Mouse (Mus musculus): ENCODE data around the gene Zc3h14. TPM values are rescaled to one million over a fixed set of nuclear protein-coding genes. Genes with fewer than 3 reads are reported as not detected.

Gene Zc3h14
- total and polyA plus RNA-seq, 3 experiments: 74.9 to 429 (median 88.5) TPM

GRCm38 (mm10) chr12:98734880-98735801 lies 11.6 kb upstream of the Zc3h14 start:
- Histone ChIP-seq H3K79me2 (ENCODE audit: control insufficient read depth, insufficient read depth, low read length, poor library complexity) (peaks cover 2% of the 10 kb centered on the region), H3K27me3 (ENCODE audit: control insufficient read depth in 1 of 2, insufficient read depth in 2 of 2, low read length in 2 of 2) (no peaks in the 10 kb centered on the region), H3K4me3 (ENCODE audit: control insufficient read depth in 1 of 2, insufficient read depth in 1 of 2, low read depth in 2 of 2, low read length in 2 of 2) (peak overlapping the region; percentile 78 to 81), H3K9me3 (replicated peaks; ENCODE audit: insufficient read depth, low read length) (no peaks in the 10 kb centered on the region), H3K4me1 (ENCODE audit: control insufficient read depth in 1 of 2, insufficient read depth in 2 of 2, low read length in 2 of 2) (no peaks in the 10 kb centered on the region; a peak in 1 of 4 replicates), H3K36me3 (ENCODE audit: control insufficient read depth in 1 of 2, insufficient read depth in 2 of 2, low read length in 2 of 2) (peaks cover 0 to 2% of the 10 kb centered on the region in 2 experiments; a peak in 1 of 4 replicates), H3K9ac (ENCODE audit: control insufficient read depth, low read depth, low read length, poor library complexity, severe bottlenecking) (peak overlapping the region; percentile 83), H3K27ac (ENCODE audit: control insufficient read depth, low read depth, low read length) (peak overlapping the region; percentile 81)
- DNase-seq (ENCODE audit: low read depth, low spot score): peak; percentile 79
- TF ChIP-seq NELFE (IDR thresholded peaks at IDR 0.05; ENCODE audit: low read depth, low read length) (peak; percentile 33; the same call in 1 of the 2 replicates), EP300 (IDR thresholded peaks at IDR 0.05; ENCODE audit: low read depth in 1 of 2, low read length in 2 of 2) (peak in 1 of 2 experiments; percentile 14; a peak in 2 of 4 replicates), HCFC1 (IDR thresholded peaks at IDR 0.05; ENCODE audit: low read depth, low read length) (peak; percentile 47; the same call in 1 of the 2 replicates), USF1 (IDR thresholded peaks at IDR 0.05; ENCODE audit: low read depth, low read length) (no peak), MYC (IDR thresholded peaks at IDR 0.05; ENCODE audit: low read depth, low read length) (0 out of 2 replicates have a peak, but pooled peaks have one; percentile 21), RCOR1 (IDR thresholded peaks at IDR 0.05; ENCODE audit: low read depth, low read length) (0 out of 2 replicates have a peak, but pooled peaks have one; percentile 38), CHD1 (IDR thresholded peaks at IDR 0.05; ENCODE audit: low read depth, low read length) (0 out of 2 replicates have a peak, but pooled peaks have one; percentile 44), MAX (IDR thresholded peaks at IDR 0.05; ENCODE audit: low read length) (no peak; the same call in 1 of the 2 replicates), ZNF384 (IDR thresholded peaks at IDR 0.05; ENCODE audit: low read depth, low read length) (peak; percentile 1; the same call in 1 of the 2 replicates), GABPA (IDR thresholded peaks at IDR 0.05; ENCODE audit: low read depth, low read length) (no peak), TBP (IDR thresholded peaks at IDR 0.05; ENCODE audit: low read depth, low read length) (peak; percentile 75), TCF12 (IDR thresholded peaks at IDR 0.05; ENCODE audit: low read depth, low read length) (peak; percentile 37; the same call in 1 of the 2 replicates)

- Histone ChIP-seq H3K27ac (ENCODE audit: control insufficient read depth, low read depth, low read length) (no peak within 1 kb of the TSS), H3K9ac (ENCODE audit: control insufficient read depth, low read depth, low read length, poor library complexity, severe bottlenecking) (no peak within 1 kb of the TSS), H3K9me3 (replicated peaks; ENCODE audit: insufficient read depth, low read length) (no peaks in the 10 kb centered on the region)
These were observed 9.6 kb upstream of the Zc3h14 start, which contains the start of gene Ptpn21 for GRCm38 (mm10) chr12:98736951-98737800. Gene Ptpn21 (minus strand): TSS chr12:98737405.

More at GRCm38 (mm10) chr12:98736951-98737800, 9.6 kb upstream of the Zc3h14 start, which contains the start of gene Ptpn21:
- Histone ChIP-seq H3K27me3 (ENCODE audit: control insufficient read depth in 1 of 2, insufficient read depth in 2 of 2, low read length in 2 of 2) (peaks cover 0 to 1% of the 10 kb centered on the region in 2 experiments; a peak in 1 of 4 replicates), H3K4me1 (ENCODE audit: control insufficient read depth in 1 of 2, insufficient read depth in 2 of 2, low read length in 2 of 2) (no peaks in the 10 kb centered on the region; a peak in 1 of 4 replicates), H3K4me3 (ENCODE audit: control insufficient read depth in 1 of 2, insufficient read depth in 1 of 2, low read depth in 2 of 2, low read length in 2 of 2) (no peak within 1 kb of the TSS), H3K36me3 (ENCODE audit: control insufficient read depth in 1 of 2, insufficient read depth in 2 of 2, low read length in 2 of 2) (peaks cover 0 to 2% of the 10 kb centered on the region in 2 experiments; a peak in 1 of 4 replicates), H3K79me2 (ENCODE audit: control insufficient read depth, insufficient read depth, low read length, poor library complexity) (peaks cover 2% of the 10 kb centered on the region)
- no peak for DNase-seq (ENCODE audit: low read depth, low spot score)
- TF ChIP-seq SMC3 (IDR thresholded peaks at IDR 0.05; ENCODE audit: low read depth, low read length) (no peak), GABPA (IDR thresholded peaks at IDR 0.05; ENCODE audit: low read depth, low read length) (no peak), TAL1 (IDR thresholded peaks at IDR 0.05; ENCODE audit: low read length) (no peak), TCF12 (IDR thresholded peaks at IDR 0.05; ENCODE audit: low read depth, low read length) (no peak), BHLHE40 (IDR thresholded peaks at IDR 0.05; ENCODE audit: borderline replicate concordance, low read depth, low read length) (no peak), SIN3A (IDR thresholded peaks at IDR 0.05; ENCODE audit: low read length) (no peak)
